Mouse (Mus musculus) spleen, adult 2 months (tissue): ENCODE measurements around the gene Fbrsl1. TPM values are rescaled to one million over a fixed set of nuclear protein-coding genes. Genes with fewer than 3 reads are reported as not detected.

Experiments used
- DNase-seq, 2 experiments: peaks; one replicate each; pipeline versions ENCODE4 v3.0.0 to v3.0.0-alpha.2; 2012 to 2021; ENCODE audit warnings: low spot score in 2 of 2, low read depth in 1 of 2
- H3K27ac ChIP-seq: fragments of 200-500 bp; 2 replicates; pipeline ENCODE4 v1.5.1; 2012; ENCODE audit warnings: low read length, inconsistent platforms; ENCODE audit not compliant: insufficient read depth
- H3K27me3 ChIP-seq: fragments of 200-500 bp; 2 replicates; pipeline ENCODE4 v1.6.1; 2012; ENCODE audit warnings: mild to moderate bottlenecking, moderate library complexity, low read length, inconsistent platforms; ENCODE audit not compliant: control insufficient read depth, insufficient read depth
- H3K36me3 ChIP-seq: fragments of 200-500 bp; 2 replicates; pipeline ENCODE4 v1.6.1; 2012; ENCODE audit warnings: mild to moderate bottlenecking, low read length, inconsistent platforms; ENCODE audit not compliant: control insufficient read depth, insufficient read depth
- H3K4me1 ChIP-seq: fragments of 200-500 bp; 2 replicates; pipeline ENCODE4 v1.6.1; 2011; ENCODE audit warnings: inconsistent platforms; ENCODE audit not compliant: control insufficient read depth, insufficient read depth, insufficient read length
- H3K4me3 ChIP-seq: fragments of 200-500 bp; 2 replicates; pipeline ENCODE4 v1.5.1; 2011; ENCODE audit warnings: mild to moderate bottlenecking, inconsistent platforms; ENCODE audit not compliant: insufficient read depth, insufficient read length; ENCODE audit errors: extremely low read depth
- CTCF ChIP-seq: fragments of 200-500 bp; IDR thresholded peaks from 2 replicates; pipeline ENCODE4 v1.5.1; 2011; ENCODE audit warnings: mild to moderate bottlenecking, inconsistent platforms; ENCODE audit not compliant: insufficient read depth, insufficient read length, insufficient replicate concordance; ENCODE audit errors: extremely low read depth
- POLR2A ChIP-seq: fragments of 200-500 bp; IDR thresholded peaks from 2 replicates; pipeline ENCODE4 v1.6.1; 2011; ENCODE audit warnings: low read depth, low read length, inconsistent platforms
- WGBS: fragments of 180-500 bp; shearing (Covaris S2); methylation state at CpG from one replicate; pipeline ENCODE4 v1.1.7; 2018; 5-methylcytosine and 5-hydroxymethylcytosine counted together
- polyA plus RNA-seq: library from polyadenylated mRNA; depleted of rRNA; stranded (reverse); fragments of >200 nt; gene quantifications from 2 replicates; pipeline ENCODE4 v1.2.3, GENCODE M21; 2012

The Fbrsl1 gene
- polyA plus RNA-seq, 1 experiment, result 73.9 TPM

- H3K27me3 ChIP-seq, result no peaks in the 10 kb centered on the region
- WGBS, result 92% methylated on average over 15 of the region's 15 CpGs
- no peaks in the 10 kb centered on the region for H3K4me1 ChIP-seq
- no peak overlapping the region for H3K27ac ChIP-seq
- TF ChIP-seq POLR2A, result no peak
- TF ChIP-seq CTCF, result no peak
- H3K4me3 ChIP-seq, result no peak overlapping the region
- peaks cover 29% of the 10 kb centered on the region for H3K36me3 ChIP-seq
- DNase-seq, result no peak
Observed at GRCm38 (mm10) chr5:110379086-110379485, 69.2 kb downstream of the Fbrsl1 start.

GRCm38 (mm10) chr5:110378181-110378583, 70.1 kb downstream of the Fbrsl1 start:
- H3K27ac ChIP-seq, result no peak overlapping the region
- DNase-seq, result no peak
- peaks cover 29% of the 10 kb centered on the region for H3K36me3 ChIP-seq
- no peak overlapping the region for H3K4me3 ChIP-seq
- 91% methylated on average over 20 of the region's 20 CpGs for WGBS
- no peaks in the 10 kb centered on the region for H3K4me1 ChIP-seq
- no peaks in the 10 kb centered on the region for H3K27me3 ChIP-seq
- TF ChIP-seq POLR2A, result no peak
- TF ChIP-seq CTCF, result no peak

GRCm38 (mm10) chr5:110376802-110377433, 71.4 kb downstream of the Fbrsl1 start:
- peaks cover 29% of the 10 kb centered on the region for H3K36me3 ChIP-seq
- H3K27ac ChIP-seq, result no peak overlapping the region
- peak in 1 of 2 experiments; percentile 62 for DNase-seq
- peak; percentile 60; the same call in 1 of the 2 replicates for TF ChIP-seq CTCF
- no peak for TF ChIP-seq POLR2A
- 71% methylated on average over 8 of the region's 8 CpGs for WGBS
- H3K4me1 ChIP-seq, result no peaks in the 10 kb centered on the region
- H3K4me3 ChIP-seq, result no peak overlapping the region
- no peaks in the 10 kb centered on the region for H3K27me3 ChIP-seq

- Histone ChIP-seq H3K4me3 (no peak overlapping the region), H3K27me3 (no peaks in the 10 kb centered on the region), H3K4me1 (peaks cover 6% of the 10 kb centered on the region), H3K27ac (no peak overlapping the region), H3K36me3 (peaks cover 4% of the 10 kb centered on the region; the same call in 1 of the 2 replicates)
- TF ChIP-seq POLR2A (no peak), CTCF (no peak)
- 68% methylated on average over 11 of the region's 11 CpGs for WGBS
- DNase-seq, result no peak
Observed at GRCm38 (mm10) chr5:110363822-110364545, 84.3 kb downstream of the Fbrsl1 start.

GRCm38 (mm10) chr5:110363179-110363821, 85.0 kb downstream of the Fbrsl1 start:
- Histone ChIP-seq H3K27me3 (no peaks in the 10 kb centered on the region), H3K36me3 (no peaks in the 10 kb centered on the region), H3K4me3 (peak overlapping the region; percentile 48; the same call in 1 of the 2 replicates), H3K27ac (no peak overlapping the region), H3K4me1 (peaks cover 6% of the 10 kb centered on the region)
- 12% methylated on average over 72 of the region's 72 CpGs for WGBS
- DNase-seq, result peak in 1 of 2 experiments; percentile 30
- TF ChIP-seq CTCF, result peak; percentile 17; the same call in 1 of the 2 replicates
- TF ChIP-seq POLR2A, result no peak

- Histone ChIP-seq H3K4me1 (peaks cover 6% of the 10 kb centered on the region), H3K36me3 (no peaks in the 10 kb centered on the region), H3K27ac (no peak overlapping the region), H3K4me3 (peak overlapping the region; percentile 48; the same call in 1 of the 2 replicates), H3K27me3 (no peaks in the 10 kb centered on the region)
- TF ChIP-seq CTCF (no peak), POLR2A (no peak)
- DNase-seq, result no peak
- WGBS, result 7% methylated on average over 28 of the region's 28 CpGs
Observed at GRCm38 (mm10) chr5:110362813-110363178, 85.5 kb downstream of the Fbrsl1 start.

- no peak overlapping the region for H3K4me3 ChIP-seq
- H3K36me3 ChIP-seq, result no peaks in the 10 kb centered on the region
- 91% methylated on average over 6 of the region's 6 CpGs for WGBS
- H3K27ac ChIP-seq, result no peak overlapping the region
- no peak for DNase-seq
- peaks cover 6% of the 10 kb centered on the region for H3K4me1 ChIP-seq
- TF ChIP-seq POLR2A, result no peak
- TF ChIP-seq CTCF, result no peak
- H3K27me3 ChIP-seq, result no peaks in the 10 kb centered on the region
Observed at GRCm38 (mm10) chr5:110361465-110361864, 86.8 kb downstream of the Fbrsl1 start.
